Mouse (Mus musculus) myocyte (in vitro differentiated cells): ENCODE measurements around the gene Myod1.

Experiments
- CEBPB ChIP-seq: IDR thresholded peaks from 2 replicates; pipeline ENCODE4 v1.6.1; 2011; ENCODE audit warnings: mild to moderate bottlenecking, moderate library complexity; ENCODE audit not compliant: poor library complexity, insufficient read depth, severe bottlenecking
- E2F4 ChIP-seq: IDR thresholded peaks from one replicate; pipeline ENCODE4 v1.6.1; 2011; ENCODE audit warnings: mild to moderate bottlenecking, control low read depth, moderate library complexity; ENCODE audit not compliant: insufficient read depth
- MAX ChIP-seq: IDR thresholded peaks from one replicate; pipeline ENCODE4 v1.6.1; 2011; ENCODE audit warnings: low read depth, mild to moderate bottlenecking, control low read depth
- MYOD1 ChIP-seq, 3 experiments: IDR thresholded peaks; one replicate each; pipeline ENCODE4 v1.6.1; 2011; ENCODE audit warnings: control low read depth in 2 of 3, low read depth in 2 of 3, mild to moderate bottlenecking in 2 of 3, moderate library complexity in 1 of 3; ENCODE audit not compliant: insufficient read length in 2 of 3, control insufficient read depth in 1 of 3
- MYOG ChIP-seq, 3 experiments: IDR thresholded peaks; one replicate each; pipeline ENCODE4 v1.6.1; 2011; ENCODE audit warnings: control low read depth in 2 of 3, low read depth in 2 of 3, mild to moderate bottlenecking in 2 of 3; ENCODE audit not compliant: insufficient read length in 2 of 3, control insufficient read depth in 1 of 3, insufficient read depth in 1 of 3
- POLR2A ChIP-seq: IDR thresholded peaks from one replicate; pipeline ENCODE4 v1.6.1; 2011; ENCODE audit warnings: low read depth, mild to moderate bottlenecking, control low read depth, moderate library complexity; ENCODE audit not compliant: insufficient read length
- POLR2AphosphoS2 ChIP-seq: IDR thresholded peaks from one replicate; pipeline ENCODE4 v1.6.1; 2011; ENCODE audit warnings: low read depth, control low read depth; ENCODE audit not compliant: insufficient read length
- TCF12 ChIP-seq: IDR thresholded peaks from one replicate; pipeline ENCODE4 v1.6.1; 2011; ENCODE audit warnings: mild to moderate bottlenecking, control low read depth; ENCODE audit not compliant: poor library complexity, insufficient read depth, severe bottlenecking

DNA sequence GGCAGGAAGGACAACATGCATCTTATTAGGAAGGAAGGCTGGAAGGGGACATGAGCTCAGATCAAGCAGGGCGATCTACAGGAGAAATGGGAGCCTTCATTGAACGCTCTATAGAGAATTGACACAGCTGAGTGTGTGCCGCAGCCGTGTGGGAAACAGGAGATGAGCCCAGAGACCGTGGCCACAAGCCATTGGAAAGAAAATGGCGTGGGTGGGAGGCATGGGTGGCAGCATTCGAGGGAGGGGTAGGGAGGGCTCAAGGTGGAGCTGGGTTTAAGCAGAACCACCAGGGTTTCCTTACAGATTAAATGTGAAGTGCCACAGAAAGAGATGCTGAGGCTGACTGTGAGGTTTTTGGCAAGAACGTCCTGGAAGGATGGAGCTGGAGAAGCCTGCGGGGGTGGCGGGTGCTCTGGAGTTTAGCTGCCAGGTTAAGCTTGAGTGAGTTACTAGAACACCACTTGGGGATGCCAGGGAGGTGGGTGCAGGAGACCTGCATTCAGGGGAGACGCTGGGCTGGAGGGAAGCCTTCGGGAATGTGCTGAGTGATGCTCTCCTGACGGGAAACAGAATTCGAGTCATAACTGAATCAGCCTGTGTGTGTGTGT, 39.6 kb downstream of the Myod1 start:
- TF ChIP-seq E2F4 (no peak), CEBPB (no peak), MAX (no peak), POLR2A (no peak), MYOG (IDR thresholded peaks at IDR 0.05; ENCODE audit: control insufficient read depth in 1 of 3, insufficient read depth in 1 of 3, insufficient read length in 2 of 3, low read depth in 2 of 3) (no peak), POLR2AphosphoS2 (no peak), TCF12 (no peak), MYOD1 (IDR thresholded peaks at IDR 0.05; ENCODE audit: control insufficient read depth in 1 of 3, insufficient read length in 2 of 3, low read depth in 2 of 3) (no peak)
